Mouse (Mus musculus) forelimb bud, embryonic 11.5 days (tissue): ENCODE measurements at regions not wholly inside any gene's neighbourhood (a gene's known extent, or its start where the extent isn't known, plus 50 kb on each side); places are given as distances from the start of the nearest gene placed in this dataset.
A peak's percentile ranks its signal among the peaks of the same experiment; 100 is the strongest.

ENCODE experiments used
- DNase-seq: peaks from one replicate; pipeline ENCODE4 v3.0.0-alpha.2; 2012; ENCODE audit warnings: low read depth, low spot score

- no peak for DNase-seq
Observed at GRCm38 (mm10) chr12:90469754-90470153, 268.5 kb downstream of the Dio2 start.

GRCm38 (mm10) chr12:90460121-90460520 is 278.1 kb downstream of the Dio2 start:
- no peak for DNase-seq

GRCm38 (mm10) chr12:90440672-90441071 is 297.6 kb downstream of the Dio2 start:
- no peak for DNase-seq

GRCm38 (mm10) chr12:90425276-90426063 is 312.8 kb downstream of the Dio2 start:
- DNase-seq = no peak

GRCm38 (mm10) chr12:90417590-90418221 is 320.5 kb downstream of the Dio2 start:
- no peak for DNase-seq

- DNase-seq = no peak
Observed at GRCm38 (mm10) chr12:90408716-90409115, 329.5 kb downstream of the Dio2 start.

- DNase-seq = peak; percentile 14
Observed at GRCm38 (mm10) chr12:90398564-90398963, 339.7 kb downstream of the Dio2 start.
